ENCODE assay signal across 8 mouse cellular contexts in the genomic region with DNA sequence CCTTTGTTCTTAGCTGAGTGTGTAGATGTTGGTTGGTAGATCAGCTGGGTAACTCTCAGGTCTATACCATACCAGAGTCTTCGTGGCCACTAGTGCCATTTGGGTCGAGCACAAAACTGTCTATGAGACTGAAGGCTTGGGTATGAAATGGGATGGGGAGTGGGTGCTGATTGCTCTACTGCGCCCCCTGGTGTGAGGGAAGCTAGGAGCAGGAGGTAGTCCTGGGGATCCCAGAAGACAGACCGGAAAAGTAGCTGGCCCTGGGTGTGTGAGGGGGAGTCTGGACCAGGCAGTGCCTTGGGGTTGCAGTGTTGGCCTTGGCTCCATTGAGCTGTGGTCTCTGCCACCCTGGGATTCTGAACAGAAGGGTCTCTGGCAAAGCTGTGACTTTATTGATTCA. TPM values are rescaled to one million over a fixed set of nuclear protein-coding genes. Genes with fewer than 3 reads are reported as not detected.
DNase-seq lines count a peak whose midpoint lies in the region; ATAC-seq and TF ChIP-seq lines count a peak whose summit lies in the region.

No protein-coding gene starts in this region.

- H3K36me3 ChIP-seq in hindbrain, postnatal 0 days (ENCODE audit: insufficient read depth, low read length): peaks cover 46% of the 10 kb centered on the region
- peaks cover 60% of the 10 kb centered on the region for H3K36me3 ChIP-seq in hindbrain, embryonic 14.5 days (replicated peaks; ENCODE audit: control insufficient read depth, insufficient read depth)
- no peaks in the 10 kb centered on the region for H3K36me3 ChIP-seq in liver, adult 2 months (ENCODE audit: control insufficient read depth, insufficient read depth, low read length)

- WGBS in hindbrain, postnatal 0 days: 69% methylated on average over 4 of the region's 4 CpGs
- WGBS in hindbrain, embryonic 14.5 days: 75% methylated on average over 4 of the region's 4 CpGs
- WGBS in liver, adult 2 months: 48% methylated on average over 4 of the region's 4 CpGs

- no peaks in the 10 kb centered on the region for H3K4me1 ChIP-seq in hindbrain, postnatal 0 days (ENCODE audit: insufficient read depth, low read length)
- no peaks in the 10 kb centered on the region for H3K4me1 ChIP-seq in hindbrain, embryonic 14.5 days (replicated peaks; ENCODE audit: control insufficient read depth, insufficient read depth, low read length)
- H3K4me1 ChIP-seq in liver, adult 2 months (ENCODE audit: control insufficient read depth, insufficient read depth, low read length): no peaks in the 10 kb centered on the region

- no peaks in the 10 kb centered on the region for H3K9me3 ChIP-seq in hindbrain, postnatal 0 days (ENCODE audit: low read length)
- H3K9me3 ChIP-seq in hindbrain, embryonic 14.5 days (ENCODE audit: control insufficient read depth, low read length): no peaks in the 10 kb centered on the region

- H3K79me2 ChIP-seq in liver, adult 2 months (ENCODE audit: control insufficient read depth, insufficient read depth, low read length): no peaks in the 10 kb centered on the region

- no peak overlapping the region for H3K4me2 ChIP-seq in hindbrain, postnatal 0 days (ENCODE audit: low read depth, low read length)
- H3K4me2 ChIP-seq in hindbrain, embryonic 14.5 days (replicated peaks): no peak overlapping the region

- no peak overlapping the region for H3K9ac ChIP-seq in hindbrain, postnatal 0 days (replicated peaks; ENCODE audit: low read length)
- no peak overlapping the region for H3K9ac ChIP-seq in hindbrain, embryonic 14.5 days
- no peak overlapping the region for H3K9ac ChIP-seq in liver, adult 2 months (ENCODE audit: low read depth, low read length)

- H3K27me3 ChIP-seq in hindbrain, postnatal 0 days (ENCODE audit: insufficient read depth, low read length): no peaks in the 10 kb centered on the region
- no peaks in the 10 kb centered on the region for H3K27me3 ChIP-seq in hindbrain, embryonic 14.5 days (ENCODE audit: control insufficient read depth, insufficient read depth, low read length)
- H3K27me3 ChIP-seq in liver, adult 2 months (ENCODE audit: control insufficient read depth, insufficient read depth, low read length): no peaks in the 10 kb centered on the region

- no peak for DNase-seq in hindbrain, postnatal 0 days (ENCODE audit: low spot score)
- no peak for DNase-seq in hindbrain, embryonic 14.5 days (ENCODE audit: low spot score)
- DNase-seq in adipocyte (ENCODE audit: low spot score): peak; percentile 44
- no peak for DNase-seq in liver, adult 2 months (ENCODE audit: extremely low read depth, low read depth, low spot score)
- DNase-seq in spleen, adult 18-20 months: peak; percentile 45 to 70
- DNase-seq in right cerebral cortex, adult 18-20 months: no peak

- no peak for ATAC-seq in hindbrain, postnatal 0 days
- no peak for ATAC-seq in hindbrain, embryonic 14.5 days (ENCODE audit: low FRiP score)
- ATAC-seq in CD4-positive, CD25-positive, alpha-beta regulatory T cell, adult 4 months: peak; percentile 35
- ATAC-seq in monocyte, adult 5-6 weeks (replicated peaks; ENCODE audit: insufficient number of reproducible peaks, low FRiP score, low TSS enrichment, poor library complexity, severe bottlenecking): no peak

- H3K27ac ChIP-seq in hindbrain, postnatal 0 days: no peak overlapping the region
- H3K27ac ChIP-seq in hindbrain, embryonic 14.5 days: no peak overlapping the region
- H3K27ac ChIP-seq in liver, adult 2 months (replicated peaks; ENCODE audit: insufficient read depth, low read depth, low read length): no peak overlapping the region

- peak; percentile 57 for TF ChIP-seq CTCF in hindbrain, postnatal 0 days (IDR thresholded peaks at IDR 0.05; ENCODE audit: low read depth)
- peak; percentile 84 for TF ChIP-seq CTCF in liver, adult 2 months (IDR thresholded peaks at IDR 0.05; ENCODE audit: low read depth, low read length)

- H3K4me3 ChIP-seq in hindbrain, postnatal 0 days (ENCODE audit: low read length): no peak overlapping the region
- no peak overlapping the region for H3K4me3 ChIP-seq in hindbrain, embryonic 14.5 days (replicated peaks; ENCODE audit: low read length)
- no peak overlapping the region for H3K4me3 ChIP-seq in liver, adult 2 months (ENCODE audit: insufficient read depth, low read depth, low read length)

- no peak for TF ChIP-seq POLR2A in liver, adult 2 months (IDR thresholded peaks at IDR 0.05; ENCODE audit: extremely low read depth, insufficient read depth, low read length)

RNA-seq across cellular contexts. Expression of a gene that starts 48.3 kb away (rescaled TPM):
- 46.3 and 52.1 TPM in 2 replicates for total RNA-seq in hindbrain, postnatal 0 days (2014; rRNA removed)
- 23.4 and 23.6 TPM in 2 replicates for polyA plus RNA-seq in hindbrain, postnatal 0 days (2015; fragmentation: Nextera tagmentation; extraction: Ambion mirVana)
- polyA plus RNA-seq in hindbrain, embryonic 14.5 days (2014; fragmentation: Nextera tagmentation; extraction: Ambion mirVana): 28.3 and 31.1 TPM in 2 replicates
- 1 to 10 TPM; 5.1 to 6.1 TPM for polyA plus RNA-seq in CD4-positive, CD25-positive, alpha-beta regulatory T cell, adult 4 months (2017; shearing (Covaris generic))
- 3.0 and 3.7 TPM in 2 replicates for total RNA-seq in liver, adult 2 months (2014; rRNA removed)
- polyA plus RNA-seq in liver, adult 2 months (2012; rRNA removed): 2.6 and 2.7 TPM in 2 replicates
- total RNA-seq in monocyte, adult 5-6 weeks (2017): 37.3 to 42.5 TPM (median 38.1 TPM) in 3 replicates

Comparison
In these comparisons a context has a peak if more than half of its experiments do, and no peak if none do; other contexts are left out.
1. DNase-seq: peak in adipocyte (single experiment) and spleen, adult 18-20 months (2 of 2); none in hindbrain, postnatal 0 days (single experiment), hindbrain, embryonic 14.5 days (single experiment), liver, adult 2 months (single experiment) and right cerebral cortex, adult 18-20 months (single experiment).